Mouse (Mus musculus) liver, embryonic 14.5 days (tissue): ENCODE measurements around the gene Gm49387.

Experiments
- CTCF ChIP-seq: IDR thresholded peaks from 2 replicates; pipeline ENCODE4 v1.5.1; 2016; ENCODE audit warnings: antibody characterized with exemption, low read depth, control low read depth
- EP300 ChIP-seq: IDR thresholded peaks from 2 replicates; pipeline ENCODE4 v1.6.1; 2016; ENCODE audit warnings: antibody characterized with exemption, low read depth

DNA sequence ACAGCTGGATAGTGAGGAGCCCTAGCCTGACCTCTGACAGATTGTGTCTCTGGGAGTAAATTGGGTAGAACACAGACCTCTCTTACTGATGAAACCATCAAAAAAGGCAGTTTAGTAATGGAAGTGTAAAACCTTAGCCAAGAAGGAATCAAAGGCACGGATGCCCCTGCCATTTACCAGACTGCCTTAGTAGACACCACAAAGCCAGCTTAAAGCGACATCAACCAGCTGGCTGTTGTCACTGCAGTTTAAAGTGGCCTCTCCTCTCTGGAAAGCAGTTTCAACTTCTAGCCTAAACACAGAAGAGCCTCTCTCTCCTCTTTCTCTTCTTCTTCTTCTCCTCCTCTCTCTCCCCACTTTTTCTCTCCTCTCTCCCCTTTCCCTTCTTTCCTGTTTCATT is 119.4 kb downstream of the Gm49387 start:
- TF ChIP-seq CTCF, result no peak
- no peak for TF ChIP-seq EP300
